Mouse (Mus musculus) testis, adult 2 months (tissue): ENCODE data around the gene Nox3.

Source experiments
- CTCF ChIP-seq: fragments of 200-500 bp; IDR thresholded peaks from 2 replicates; pipeline ENCODE4 v1.5.1; 2012; ENCODE audit warnings: low read depth, mild to moderate bottlenecking, inconsistent platforms, low read length, moderate library complexity; ENCODE audit not compliant: control insufficient read depth, insufficient read depth, insufficient replicate concordance
- POLR2A ChIP-seq: fragments of 200-500 bp; IDR thresholded peaks from 2 replicates; pipeline ENCODE4 v1.6.1; 2012; ENCODE audit warnings: low read depth, mild to moderate bottlenecking, inconsistent platforms, low read length, moderate library complexity; ENCODE audit not compliant: control insufficient read depth

DNA sequence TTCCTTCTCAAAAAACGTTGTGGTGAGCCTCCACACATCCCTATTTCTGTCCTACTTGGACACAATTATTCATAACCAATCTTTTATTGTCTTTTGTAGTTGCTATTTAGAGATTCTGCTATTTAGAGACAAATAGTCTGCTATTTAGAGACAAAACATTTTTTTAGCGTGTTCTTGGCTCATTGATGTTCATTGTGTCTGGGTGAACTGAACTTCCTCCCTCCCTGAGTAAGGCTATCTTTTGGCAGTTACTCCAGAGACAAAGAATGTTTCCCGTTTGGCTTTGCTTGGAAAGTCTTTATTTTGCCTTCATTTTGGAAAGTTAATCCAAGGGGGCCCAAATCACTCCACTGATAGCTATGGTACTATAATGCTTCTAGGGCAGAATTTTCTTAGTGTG is 63.6 kb downstream of the Nox3 start:
- TF ChIP-seq CTCF = no peak
- TF ChIP-seq POLR2A = no peak
